Mouse (Mus musculus) telencephalon, adult 2 months (tissue): Measurements from ENCODE around the gene C2cd2.
"Not testable (repeated sequence)": the region's sequence is repeated elsewhere in the genome, so short reads cannot be mapped to it uniquely, and the experiment has no call there.

Source experiments
- DNase-seq: peaks from one replicate; pipeline ENCODE4 v3.0.0-alpha.2; 2011; ENCODE audit warnings: low read depth, low spot score

The C2cd2 gene

DNA sequence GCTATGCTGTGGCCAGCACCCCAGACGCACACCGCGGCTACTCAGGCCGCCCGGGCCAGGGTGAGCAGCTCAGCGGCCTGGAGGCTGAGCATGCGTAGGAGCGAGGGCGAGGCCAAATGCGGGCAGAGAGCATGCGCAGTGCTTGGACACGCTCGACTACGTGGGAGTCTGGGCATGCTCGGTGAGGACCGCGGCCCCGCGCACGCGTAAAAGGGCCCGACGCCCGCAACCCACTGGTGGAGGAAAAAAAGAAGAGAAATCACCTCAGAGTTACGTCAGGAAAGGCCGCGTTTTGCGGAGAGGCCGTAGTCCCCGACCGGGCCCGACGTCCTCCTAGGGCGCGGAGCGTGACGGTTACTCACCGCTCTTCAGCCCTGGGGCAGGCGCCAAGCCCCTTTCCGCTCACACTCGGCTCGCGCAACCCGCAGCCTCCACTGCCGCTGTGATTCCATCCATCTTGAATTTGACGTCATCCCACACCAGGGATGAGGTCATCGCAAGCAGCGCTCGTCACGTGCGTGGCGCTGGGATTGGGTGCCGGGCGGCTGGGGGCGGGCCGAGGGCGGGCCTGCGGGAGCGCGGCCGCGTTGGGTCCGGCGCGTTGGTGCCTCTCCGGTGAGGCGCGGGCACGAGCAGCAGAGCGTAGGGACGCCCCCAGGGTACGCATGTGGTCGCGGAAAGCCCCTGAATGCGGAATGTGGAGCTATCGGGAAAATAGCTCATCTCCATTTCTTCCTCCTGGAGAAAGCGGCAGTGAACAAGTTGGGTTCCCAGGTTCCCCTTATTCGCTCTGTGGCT is at the start of gene C2cd2, which contains the start of gene Zbtb21:
C2cd2 (minus strand) TSS at position 448 of the 798 bp plus-strand sequence.
Zbtb21 (minus strand) TSS at position 472 of the 798 bp plus-strand sequence.
- DNase-seq, result peak; percentile 93

DNA sequence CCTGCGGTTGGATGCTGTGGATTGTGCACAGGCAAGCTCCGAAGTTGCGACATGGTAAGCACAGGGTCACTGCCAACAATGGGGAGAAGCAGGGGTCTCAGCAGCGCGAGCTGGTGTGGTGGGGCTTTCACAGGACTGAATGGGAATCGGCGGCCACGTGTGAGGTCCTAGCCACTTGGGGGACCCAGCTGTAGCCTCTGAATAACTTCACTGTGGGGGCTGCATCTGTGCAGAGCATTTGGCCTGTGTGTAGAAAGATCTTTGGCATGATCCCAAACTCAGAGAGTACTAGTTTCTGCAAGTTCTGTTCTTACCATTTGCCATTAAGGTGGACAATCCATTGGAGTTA is 35.0 kb upstream of the C2cd2 start:
- DNase-seq, result not testable (repeated sequence)

DNA sequence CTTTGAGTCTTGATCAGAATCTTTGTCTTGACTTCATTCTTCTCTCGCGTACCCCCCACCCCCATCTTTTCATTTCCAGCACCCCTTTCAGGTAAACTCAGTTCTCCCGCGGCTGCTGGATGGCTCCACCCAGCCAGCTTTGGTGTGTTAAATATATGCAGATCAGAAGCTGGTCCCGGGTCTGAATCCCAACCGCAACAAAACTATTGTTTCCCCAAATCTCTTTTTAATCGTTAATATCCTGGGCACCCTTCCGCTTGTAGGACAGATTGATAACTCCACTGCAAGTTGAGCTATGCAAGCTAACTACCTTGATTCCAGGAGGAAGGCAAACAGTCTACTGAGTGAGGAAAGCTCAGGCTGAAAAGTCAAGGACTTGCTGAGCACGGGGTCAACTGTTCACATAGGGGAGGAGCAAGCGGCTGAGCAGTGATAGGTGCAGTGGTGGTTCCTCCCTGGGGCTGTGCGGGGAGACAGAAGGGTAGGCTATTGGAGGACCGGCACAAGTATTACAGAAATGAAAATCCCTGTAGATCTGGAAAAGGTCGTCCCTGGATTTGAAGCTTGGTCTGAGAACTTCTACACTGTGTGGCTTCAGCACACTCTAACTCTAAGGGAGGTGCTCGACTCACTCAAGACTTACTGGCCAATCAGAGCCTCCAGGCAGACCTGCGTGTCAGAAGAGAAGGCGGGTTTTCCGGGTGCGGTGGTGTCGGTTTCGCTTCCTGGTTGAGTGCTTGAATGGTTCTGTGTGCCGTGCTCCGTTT is 34.4 kb upstream of the C2cd2 start, which contains the start of gene B230307C23Rik:
B230307C23Rik (plus strand) TSS at position 700 of the 767 bp plus-strand sequence.
- peak; percentile 90 for DNase-seq

DNA sequence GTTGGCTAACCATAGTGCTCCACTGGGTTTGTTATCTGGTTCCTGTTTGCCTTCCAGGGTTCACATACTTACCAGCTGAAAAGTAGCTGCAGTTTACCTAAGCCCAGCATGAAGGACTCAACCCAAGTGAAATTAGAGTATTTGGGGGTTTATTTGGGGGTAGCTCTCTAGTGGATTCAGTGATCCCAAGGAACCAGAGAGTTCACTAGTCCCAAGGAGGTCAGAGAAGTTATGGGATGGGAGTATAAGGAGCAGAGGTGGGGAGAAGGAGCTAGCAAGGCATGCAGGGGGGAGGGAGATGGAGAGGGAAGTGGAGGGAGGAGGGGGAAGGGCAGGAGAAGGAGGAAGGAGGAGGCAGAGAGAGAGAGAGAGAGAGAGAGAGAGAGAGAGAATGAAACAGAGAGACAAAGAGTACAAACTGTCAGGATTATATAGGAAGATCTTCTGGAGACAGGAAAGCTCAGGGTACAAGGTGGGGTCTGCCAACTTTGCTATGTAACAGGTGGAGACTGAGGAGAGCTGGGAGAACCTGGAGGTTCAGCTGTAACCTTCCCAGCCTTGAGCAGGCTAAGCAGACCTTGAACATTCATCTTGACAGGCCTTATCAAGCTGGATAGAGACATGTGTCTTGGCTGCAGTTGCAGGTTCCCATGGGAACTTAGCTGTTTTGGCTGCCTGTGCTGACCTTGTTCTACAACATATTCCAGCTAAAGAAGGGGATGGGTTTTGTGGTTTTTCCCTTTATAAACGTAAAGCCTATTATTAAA is 33.6 kb upstream of the C2cd2 start:
- no peak for DNase-seq

DNA sequence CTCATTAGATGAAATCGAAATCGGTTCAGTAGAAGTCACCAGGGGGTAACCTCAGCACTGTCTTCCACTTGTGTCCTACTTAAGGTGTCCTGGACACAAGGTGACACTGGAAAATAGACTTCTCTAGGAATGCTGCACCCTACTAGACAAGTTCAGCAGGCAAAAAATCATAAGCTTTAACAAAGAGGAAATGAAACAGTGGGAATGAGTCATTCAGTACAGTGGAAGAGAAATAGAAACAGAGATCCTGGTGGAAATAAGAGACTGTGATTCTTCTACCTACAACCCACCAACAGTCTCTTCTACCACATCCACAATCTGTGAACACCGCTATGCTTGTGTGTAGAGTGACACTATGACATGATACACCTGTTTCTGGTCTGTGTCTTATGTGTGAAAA is 30.1 kb upstream of the C2cd2 start:
- not testable (repeated sequence) for DNase-seq

DNA sequence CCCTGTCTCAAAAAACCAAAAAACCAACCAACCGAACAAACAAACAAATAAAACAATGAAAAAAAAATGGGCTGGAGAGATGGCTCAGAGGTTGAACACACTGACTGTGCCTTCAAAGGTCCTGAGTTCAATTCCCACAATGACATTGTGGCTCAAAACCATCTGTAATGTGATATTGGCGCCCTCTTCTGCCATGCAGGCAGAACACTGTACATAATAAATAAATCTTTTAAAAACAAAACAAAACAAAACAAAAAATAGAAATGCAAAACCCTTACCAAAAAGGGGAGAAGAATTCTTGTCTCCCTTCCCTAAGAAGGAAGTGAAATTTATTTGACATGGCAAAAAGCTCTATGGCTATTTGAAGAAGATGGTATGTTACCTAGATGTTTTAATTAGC is 29.1 kb upstream of the C2cd2 start:
- DNase-seq, result no peak

DNA sequence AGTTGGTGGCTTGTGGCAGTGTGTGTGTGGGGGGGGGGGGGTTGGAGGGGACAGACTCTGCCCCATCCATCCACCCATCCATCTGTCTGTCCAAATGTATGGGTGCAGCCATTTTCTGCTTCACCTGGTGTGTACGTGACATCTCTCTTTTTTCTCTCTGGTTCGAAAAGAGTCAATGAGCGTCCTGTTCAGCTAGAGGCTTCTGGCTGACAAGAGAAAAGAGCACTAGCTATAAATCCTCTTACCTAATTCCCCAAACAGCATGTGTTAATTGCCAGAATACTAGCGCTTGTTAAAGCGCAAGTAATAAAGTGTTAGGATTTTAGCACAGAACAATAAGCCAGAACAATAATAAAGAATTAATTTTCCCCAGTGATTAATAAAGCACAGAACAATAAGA is 22.2 kb upstream of the C2cd2 start:
- no peak for DNase-seq

DNA sequence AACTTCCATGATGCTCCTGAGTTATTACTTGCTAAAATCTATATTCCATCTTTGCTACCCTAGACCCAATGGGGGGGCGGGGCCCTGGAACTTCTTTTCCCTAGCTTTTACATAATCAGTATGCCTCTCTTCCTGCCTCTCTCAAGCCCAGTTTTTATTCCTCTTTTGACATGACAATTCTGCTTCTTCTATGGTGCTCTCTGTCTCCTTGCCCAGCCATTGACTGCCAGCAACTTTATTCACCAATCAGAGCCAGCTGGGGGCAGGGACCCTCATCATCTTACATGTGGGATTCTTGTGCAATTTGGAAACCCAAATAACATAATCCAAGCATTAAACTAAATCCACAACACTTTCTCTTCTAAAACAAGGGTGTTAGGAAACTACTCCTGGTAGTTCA is 19.0 kb upstream of the C2cd2 start:
- DNase-seq, result no peak

DNA sequence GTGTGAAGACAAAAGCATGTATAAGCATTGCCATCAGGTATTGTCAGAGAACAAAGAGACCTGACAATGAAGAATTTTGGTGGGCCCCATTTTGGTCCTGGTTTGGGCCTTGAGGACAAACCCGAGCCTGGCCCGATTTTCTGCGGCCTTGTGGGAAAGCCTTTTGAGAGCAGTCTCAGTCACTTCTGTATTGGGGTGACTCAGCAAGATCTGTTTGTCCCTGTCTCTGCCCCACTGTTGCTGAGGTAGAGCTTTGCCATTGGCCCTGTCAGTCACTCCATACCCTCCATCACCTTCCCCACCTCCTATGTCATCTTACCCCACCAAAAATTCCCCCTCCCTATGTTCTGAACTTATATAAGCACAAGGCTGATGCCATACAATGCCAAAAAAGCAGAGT is 15.3 kb upstream of the C2cd2 start:
- DNase-seq, result no peak

DNA sequence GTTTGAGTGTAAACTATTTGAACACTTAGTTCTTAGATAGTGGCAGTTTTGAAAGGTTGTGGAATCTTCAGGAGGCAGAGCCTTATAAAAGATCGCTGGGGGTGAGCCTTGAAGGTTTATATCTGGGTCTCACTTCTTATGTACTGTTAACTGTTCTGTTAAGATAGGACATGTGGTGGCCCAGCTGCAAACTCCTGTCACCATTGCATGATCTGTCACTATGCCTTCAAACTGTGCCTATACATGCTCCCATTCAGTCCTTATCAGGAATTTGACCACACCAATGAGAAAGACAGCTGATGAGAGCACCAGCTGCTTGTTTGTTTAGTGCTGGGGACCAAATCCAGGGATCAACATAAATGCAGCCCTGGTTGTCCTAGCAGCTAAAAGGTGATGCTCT is 14.9 kb upstream of the C2cd2 start:
- no peak for DNase-seq

DNA sequence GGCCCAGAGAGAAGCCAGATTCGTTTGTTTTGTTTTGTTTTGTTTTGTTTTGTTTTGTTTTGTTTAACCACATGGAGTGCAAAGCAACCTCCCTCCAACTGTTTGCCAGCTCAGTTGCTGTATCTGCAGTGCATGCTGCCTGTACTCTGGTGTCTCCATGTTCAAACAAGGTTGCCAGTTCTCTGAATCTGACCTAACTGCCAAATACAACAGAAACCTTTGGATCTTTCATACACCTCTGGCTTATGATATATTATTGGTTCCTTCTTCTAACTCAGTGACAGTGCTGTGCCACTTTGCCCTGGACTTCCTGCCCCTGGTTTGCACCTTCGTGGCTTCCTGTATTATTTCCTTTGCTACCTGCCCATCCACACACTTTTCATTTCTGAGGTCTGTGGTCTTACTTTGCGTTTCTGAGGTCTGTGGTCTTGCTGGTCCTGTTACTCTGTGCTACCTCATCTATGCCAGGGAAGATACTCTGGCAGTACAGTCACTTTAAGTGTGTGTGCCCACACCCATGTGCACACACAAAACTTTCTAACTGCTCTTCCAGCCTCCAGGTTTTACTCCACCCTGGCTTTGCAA is 1.6 kb upstream of the C2cd2 start:
- no peak for DNase-seq

DNA sequence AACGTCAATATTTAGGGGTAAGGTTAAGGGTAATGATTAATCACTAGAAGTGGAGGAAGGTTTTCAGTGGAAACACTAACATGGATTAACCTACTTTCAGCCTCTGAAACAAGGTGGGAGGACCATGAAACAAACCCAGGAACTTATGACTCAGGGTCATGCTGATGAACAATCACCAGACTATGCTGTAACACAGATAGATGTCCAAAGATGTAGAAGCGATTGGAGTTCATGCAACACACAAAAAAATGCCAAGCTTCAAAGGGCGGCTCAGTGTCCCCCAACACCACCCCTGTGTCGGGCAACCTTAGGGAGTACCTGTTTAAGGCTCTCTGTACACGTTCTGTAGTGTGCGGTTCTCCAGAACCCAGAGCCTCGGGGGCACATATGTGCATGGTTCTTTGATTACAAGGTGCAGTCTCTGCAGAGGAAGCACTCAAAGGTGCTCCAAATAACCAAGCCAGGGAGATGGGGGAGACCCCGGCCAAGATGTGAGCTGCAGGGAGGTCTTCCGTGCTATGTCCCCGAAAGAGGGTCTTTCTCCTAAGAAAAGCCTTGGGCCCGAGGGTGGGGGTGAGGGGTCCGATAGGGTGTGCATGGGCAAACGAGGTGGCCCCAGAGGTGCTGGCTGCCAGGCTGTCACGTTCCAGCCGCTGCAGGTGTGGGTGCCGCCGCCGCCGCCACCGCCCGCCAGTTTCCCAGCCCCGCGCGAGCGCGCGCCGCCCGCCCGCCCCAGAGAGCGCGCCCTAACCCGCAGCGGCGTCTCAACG is 832 bp downstream of the C2cd2 start:
- no peak for DNase-seq

DNA sequence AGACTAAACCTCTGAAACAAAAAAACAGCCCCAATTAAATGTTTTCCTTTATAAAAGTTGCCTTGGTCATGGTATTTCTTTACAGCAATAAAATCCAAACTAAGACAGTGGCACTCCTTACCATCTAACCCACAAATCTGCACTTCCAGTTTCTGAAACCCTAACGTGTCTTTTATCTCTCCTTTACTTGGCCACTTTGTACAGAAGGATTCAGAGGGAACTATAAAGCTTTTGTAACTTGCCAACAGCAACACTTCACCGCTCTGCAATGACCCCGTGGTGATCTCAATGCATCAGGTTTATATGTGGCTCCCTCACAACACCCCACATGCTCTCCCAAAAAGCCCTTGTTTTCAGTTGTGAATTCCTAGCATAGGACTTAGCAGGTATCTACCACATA is 2.0 kb downstream of the C2cd2 start:
- DNase-seq, result no peak

DNA sequence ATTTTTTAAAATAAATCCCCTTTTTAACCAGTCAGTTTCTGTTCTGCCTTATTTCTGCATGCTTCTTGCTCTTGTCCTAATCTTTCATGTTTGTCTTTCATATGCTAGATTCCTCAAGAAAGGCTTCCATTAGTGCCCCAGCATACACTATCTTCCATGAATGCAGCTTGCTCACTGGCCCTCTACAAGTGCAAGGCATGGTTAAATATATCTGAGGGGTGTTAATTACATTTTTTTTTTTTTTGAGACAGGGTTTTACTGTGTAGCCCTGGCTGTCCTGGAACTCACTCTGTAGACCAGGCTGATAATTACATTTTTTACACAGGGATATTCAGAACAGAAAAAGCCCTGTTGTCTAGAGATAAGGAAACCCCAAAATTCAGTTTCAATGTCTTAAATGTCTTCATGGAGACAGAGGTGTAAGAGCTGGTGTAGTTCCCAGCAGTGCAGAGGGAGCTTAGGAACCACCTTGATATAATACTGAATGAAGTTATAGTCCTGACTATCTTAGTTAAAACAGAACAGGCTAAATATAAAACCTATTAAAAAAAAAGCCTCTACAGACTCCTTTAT is 3.9 kb downstream of the C2cd2 start:
- no peak for DNase-seq

DNA sequence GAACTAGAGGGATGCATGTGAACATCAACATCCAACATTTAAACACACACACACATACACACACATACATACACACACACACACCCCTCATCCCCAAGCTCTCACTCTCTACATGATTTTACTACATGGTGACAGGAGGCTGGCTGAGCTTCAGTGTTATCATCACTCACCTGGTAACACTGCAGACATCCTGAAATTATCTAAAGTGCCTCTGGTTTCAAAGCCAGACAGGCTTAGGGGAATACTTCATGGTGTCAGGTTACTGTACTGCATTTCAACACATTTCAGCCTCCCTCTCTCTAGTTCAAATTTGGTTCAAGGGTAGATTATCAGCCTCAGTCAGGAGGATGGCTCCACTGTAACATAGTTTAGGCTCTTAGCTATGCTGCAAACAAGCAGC is 4.8 kb downstream of the C2cd2 start:
- no peak for DNase-seq

DNA sequence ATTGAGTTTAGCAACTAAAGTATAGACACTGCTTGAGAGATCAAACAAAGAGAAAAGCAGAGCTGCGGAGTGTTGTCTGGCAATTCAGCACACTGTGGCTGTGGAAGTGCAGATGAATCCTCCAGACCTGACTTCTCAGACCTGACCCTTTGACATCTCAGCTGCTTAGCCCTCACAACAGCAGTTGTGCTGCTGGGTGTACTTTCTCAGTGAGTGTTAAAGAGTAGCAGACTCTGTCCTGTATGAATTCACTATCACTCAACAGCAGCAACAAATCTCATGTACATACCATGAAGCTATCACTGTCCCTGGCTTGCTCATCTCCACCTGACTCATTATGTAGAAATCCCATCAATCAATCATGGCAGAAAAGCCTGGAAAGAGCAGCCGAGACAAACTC is 6.4 kb downstream of the C2cd2 start:
- no peak for DNase-seq

DNA sequence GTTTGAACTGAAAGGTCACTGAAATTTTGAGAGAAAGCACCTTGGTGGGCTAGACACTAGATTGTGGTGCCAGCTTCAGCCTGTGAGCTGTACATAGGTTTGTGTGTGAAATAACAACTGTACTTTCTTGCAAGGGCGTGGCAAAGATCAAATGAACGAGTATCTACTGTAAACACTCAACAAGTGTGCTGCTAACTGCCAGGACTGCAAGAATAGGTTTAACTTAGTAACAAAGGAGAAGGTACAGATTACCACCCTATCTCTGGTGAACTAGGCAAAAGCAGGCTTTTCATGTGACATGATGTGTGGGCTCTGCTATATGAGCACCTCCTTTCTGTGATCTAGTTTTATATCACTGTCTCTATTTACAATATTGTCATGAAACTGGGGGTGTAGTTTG is 9.1 kb downstream of the C2cd2 start:
- no peak for DNase-seq

DNA sequence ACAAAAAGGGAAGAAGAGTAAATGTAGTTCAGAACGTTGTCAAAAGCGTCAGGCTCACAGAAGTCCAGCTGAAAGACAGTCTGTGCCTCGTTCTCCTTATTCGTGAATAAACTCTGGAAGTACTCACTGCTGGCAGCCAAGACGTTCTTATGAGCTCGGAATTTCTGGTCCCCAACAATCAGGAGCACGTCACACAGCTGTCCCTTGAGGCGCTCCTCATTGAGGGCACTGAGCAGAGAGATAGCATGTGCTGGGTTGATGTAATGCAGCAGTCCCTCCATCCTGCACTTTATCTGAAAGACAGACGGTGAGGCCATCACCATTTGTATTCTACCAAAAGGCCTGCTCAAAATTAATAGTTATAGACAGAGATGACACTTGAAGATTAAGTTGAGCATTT is 9.6 kb downstream of the C2cd2 start:
- no peak for DNase-seq

DNA sequence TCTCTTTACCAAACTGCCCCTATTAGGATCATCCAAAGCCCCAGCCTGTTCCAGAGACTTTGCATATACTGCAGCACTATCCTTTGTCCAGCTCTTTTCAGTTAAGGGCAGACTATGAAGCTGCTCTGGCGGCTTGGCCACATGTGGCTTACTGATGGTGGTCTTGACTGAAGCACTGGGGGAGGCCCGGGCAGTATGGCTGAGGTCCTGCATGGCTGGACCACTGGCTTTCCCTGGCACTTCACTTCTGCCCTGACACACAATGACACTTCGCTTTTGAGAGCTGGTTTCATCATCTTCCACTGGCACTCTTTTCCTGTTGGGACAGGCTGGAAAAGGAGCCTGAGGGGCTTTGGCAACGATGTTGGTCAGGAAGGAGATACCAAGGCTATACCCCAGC is 10.0 kb downstream of the C2cd2 start:
- DNase-seq, result no peak

DNA sequence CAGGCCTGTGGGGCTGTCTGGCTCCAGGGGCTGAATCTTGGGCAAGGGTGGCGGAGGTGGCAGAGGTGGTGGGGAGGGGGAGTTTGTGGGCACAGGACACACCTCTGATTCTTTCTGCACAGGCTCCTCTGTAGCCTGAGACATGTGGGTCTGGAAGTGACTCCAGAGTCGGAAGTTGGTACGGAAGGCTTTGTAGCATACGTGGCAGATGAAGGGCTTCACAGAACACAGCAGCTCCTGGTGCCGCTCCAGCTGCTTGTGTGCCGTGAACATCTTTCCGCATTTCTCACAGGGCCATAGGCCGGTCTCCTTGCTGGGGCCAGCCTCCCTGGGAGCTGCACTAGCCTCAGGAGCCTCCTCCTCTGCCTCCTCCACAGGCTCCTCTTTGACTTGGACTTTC is 12.3 kb downstream of the C2cd2 start:
- no peak for DNase-seq

DNA sequence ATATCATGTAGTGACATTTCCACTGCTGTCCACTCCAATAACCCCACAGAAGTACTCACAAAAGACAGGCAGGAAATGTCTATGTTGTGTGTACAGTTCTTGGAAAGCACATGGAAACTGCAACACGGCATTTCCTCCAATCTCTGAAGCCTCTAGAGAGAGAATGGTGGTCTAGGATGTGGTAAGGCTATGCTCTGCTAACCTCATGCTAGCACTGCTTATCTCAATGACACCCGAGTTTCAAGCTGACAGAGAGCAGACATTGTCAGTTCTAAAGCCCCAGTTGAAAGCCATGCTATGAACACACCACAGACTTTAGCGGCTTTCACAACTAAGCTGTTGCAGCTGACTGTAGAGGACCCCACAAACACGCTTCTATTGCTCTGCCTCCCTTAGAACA is 13.6 kb downstream of the C2cd2 start:
- no peak for DNase-seq
